Mouse (Mus musculus): ENCODE data around the gene Gmip.
A peak's percentile ranks its signal among the peaks of the same experiment; 100 is the strongest.

Gmip gene

GRCm38 (mm10) chr8:69808094-69808863 is at the start of gene Gmip:
TSS of gene Gmip (plus strand) at chr8:69808679.
- DNase-seq (ENCODE audit: low read depth, low spot score): peak; percentile 88

- DNase-seq (ENCODE audit: low read depth, low spot score): no peak
Measured at GRCm38 (mm10) chr8:69761814-69762445, 46.5 kb upstream of the Gmip start.

GRCm38 (mm10) chr8:69771221-69771620 is 37.3 kb upstream of the Gmip start:
- DNase-seq (ENCODE audit: low read depth, low spot score): no peak

- DNase-seq (ENCODE audit: low read depth, low spot score): no peak
Measured at GRCm38 (mm10) chr8:69772106-69772505, 36.4 kb upstream of the Gmip start.

- DNase-seq (ENCODE audit: low read depth, low spot score): peak; percentile 100
Measured at GRCm38 (mm10) chr8:69774503-69775148, 33.9 kb upstream of the Gmip start, which contains the start of gene Gm20422. TSS of gene Gm20422 (minus strand) at chr8:69774886.

- DNase-seq (ENCODE audit: low read depth, low spot score): no peak
Measured at GRCm38 (mm10) chr8:69775149-69775534, 33.3 kb upstream of the Gmip start.

- no peak for DNase-seq (ENCODE audit: low read depth, low spot score)
Measured at GRCm38 (mm10) chr8:69777111-69777510, 31.4 kb upstream of the Gmip start.

GRCm38 (mm10) chr8:69789105-69789504 is 19.4 kb upstream of the Gmip start:
- no peak for DNase-seq (ENCODE audit: low read depth, low spot score)

- DNase-seq (ENCODE audit: low read depth, low spot score): no peak
Measured at GRCm38 (mm10) chr8:69789731-69790130, 18.7 kb upstream of the Gmip start.

GRCm38 (mm10) chr8:69790364-69790763 is 18.1 kb upstream of the Gmip start:
- peak; percentile 29 for DNase-seq (ENCODE audit: low read depth, low spot score)

GRCm38 (mm10) chr8:69790773-69791367 is 17.6 kb upstream of the Gmip start, which contains the start of the genes Atp13a1 and Zfp866:
TSS of gene Atp13a1 (plus strand) at chr8:69791163.
TSS of gene Zfp866 (minus strand) at chr8:69791178.
- peak; percentile 92 for DNase-seq (ENCODE audit: low read depth, low spot score)

GRCm38 (mm10) chr8:69791415-69792068 is 16.9 kb upstream of the Gmip start:
- DNase-seq (ENCODE audit: low read depth, low spot score): peak; percentile 46

GRCm38 (mm10) chr8:69793666-69794065 is 14.8 kb upstream of the Gmip start:
- no peak for DNase-seq (ENCODE audit: low read depth, low spot score)

- no peak for DNase-seq (ENCODE audit: low read depth, low spot score)
Measured at GRCm38 (mm10) chr8:69794096-69794495, 14.4 kb upstream of the Gmip start.

GRCm38 (mm10) chr8:69794901-69795300 is 13.6 kb upstream of the Gmip start:
- no peak for DNase-seq (ENCODE audit: low read depth, low spot score)

GRCm38 (mm10) chr8:69796721-69797345 is 11.6 kb upstream of the Gmip start:
- no peak for DNase-seq (ENCODE audit: low read depth, low spot score)

- DNase-seq (ENCODE audit: low read depth, low spot score): no peak
Measured at GRCm38 (mm10) chr8:69797661-69798060, 10.8 kb upstream of the Gmip start.

- DNase-seq (ENCODE audit: low read depth, low spot score): no peak
Measured at GRCm38 (mm10) chr8:69799261-69799660, 9.2 kb upstream of the Gmip start.

GRCm38 (mm10) chr8:69799946-69800345 is 8.5 kb upstream of the Gmip start:
- DNase-seq (ENCODE audit: low read depth, low spot score): no peak

- no peak for DNase-seq (ENCODE audit: low read depth, low spot score)
Measured at GRCm38 (mm10) chr8:69801796-69802195, 6.7 kb upstream of the Gmip start.

GRCm38 (mm10) chr8:69802216-69802615 is 6.3 kb upstream of the Gmip start:
- DNase-seq (ENCODE audit: low read depth, low spot score): no peak

All from 3T3-L1 (cell line).